Mouse (Mus musculus) bone marrow macrophage, adult 2 months (primary cell): ENCODE data around the gene Kcnh2.
A peak's percentile ranks its signal among the peaks of the same experiment; 100 is the strongest.

Source experiments
- CTCF ChIP-seq: IDR thresholded peaks from 2 replicates; pipeline ENCODE4 v1.5.1; 2012; ENCODE audit warnings: low read depth, mild to moderate bottlenecking, low read length, moderate library complexity
- POLR2A ChIP-seq: IDR thresholded peaks from 2 replicates; pipeline ENCODE4 v1.6.1; 2012; ENCODE audit warnings: mild to moderate bottlenecking, low read depth, low read length, borderline replicate concordance

- TF ChIP-seq CTCF = peak; percentile 79
- no peak for TF ChIP-seq POLR2A
Observed at GRCm38 (mm10) chr5:24303199-24303598, 48.2 kb downstream of the Kcnh2 start.
